Mouse (Mus musculus) CD4-positive naive resting alpha-beta T cell, adult 76 days (primary cell): Measurements from ENCODE around the gene Bpnt1. TPM values are rescaled to one million over a fixed set of nuclear protein-coding genes. Genes with fewer than 3 reads are reported as not detected.

ENCODE experiments used
- total RNA-seq: library from RNA; stranded (reverse); gene quantifications from one replicate; pipeline ENCODE4 v1.2.4, GENCODE M21; 2023

Gene Bpnt1
- total RNA-seq, result 17.9 TPM

DNA sequence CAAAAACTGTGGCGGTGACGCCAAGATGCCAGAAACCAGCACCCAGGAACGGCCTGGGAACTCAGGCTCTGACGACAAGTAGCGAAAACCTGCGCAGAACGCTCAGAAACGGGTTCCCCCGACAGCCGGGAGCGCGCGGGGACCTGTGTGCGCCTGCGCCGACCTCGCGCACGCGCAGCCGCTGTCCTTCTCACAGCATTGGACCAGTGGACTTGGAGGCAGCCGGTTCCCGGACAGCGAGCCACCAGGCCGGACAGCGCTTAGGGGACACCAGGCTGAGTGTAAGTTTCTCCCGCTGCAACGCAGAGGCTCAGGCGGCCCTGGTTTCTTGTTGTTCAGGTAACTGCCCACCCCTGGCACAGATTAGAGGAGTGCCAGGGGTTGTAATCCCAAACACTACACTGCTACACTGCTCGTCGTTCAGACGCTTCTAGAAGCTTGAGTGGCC, at the start of gene Bpnt1:
Gene Bpnt1, plus strand, starts transcription at position 167 of the 448 bp plus-strand sequence.

DNA sequence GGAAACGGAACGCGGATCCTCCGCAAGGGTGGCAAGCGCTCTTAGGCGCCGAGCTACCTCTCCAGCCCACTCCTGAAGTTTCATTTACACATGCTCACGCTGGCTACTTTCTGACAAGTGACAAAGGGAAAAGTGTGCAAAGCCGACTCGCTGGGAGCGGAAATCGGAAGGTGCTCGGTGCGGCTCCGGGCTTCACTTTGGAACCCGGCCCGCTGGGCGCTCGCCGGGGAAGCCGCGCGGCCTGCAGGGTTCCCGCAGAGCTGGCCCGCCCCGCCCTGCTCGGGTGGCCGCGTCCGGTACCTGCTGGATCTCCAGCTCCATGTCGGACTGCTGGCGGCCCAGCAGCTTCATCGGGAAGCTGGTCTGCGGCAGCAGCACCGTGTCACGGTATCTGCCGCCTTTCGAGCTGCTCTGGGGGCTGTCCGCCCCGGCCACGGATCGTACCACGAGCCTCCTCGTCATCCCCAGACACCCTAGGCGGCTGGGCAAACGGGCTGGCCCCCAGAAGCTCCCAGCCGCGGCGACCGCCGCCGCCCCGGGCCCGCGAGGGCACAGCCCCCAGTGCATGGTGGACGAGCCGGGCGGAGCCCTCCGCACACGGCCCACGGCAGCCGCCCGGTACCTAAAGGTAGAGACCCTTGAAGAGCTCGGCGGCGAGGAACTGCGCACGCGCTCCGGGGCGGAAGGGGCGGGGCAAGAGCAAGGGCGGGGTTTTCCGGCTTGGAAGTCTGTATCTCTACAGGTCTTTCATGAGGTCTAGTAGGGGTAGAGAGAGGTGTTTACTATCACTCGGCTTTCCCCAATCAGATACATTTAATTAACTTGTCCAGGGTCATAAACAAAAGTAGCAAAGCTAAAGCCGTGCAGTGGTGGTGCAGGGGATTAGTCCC, 3.0 kb upstream of the Bpnt1 start, which contains the start of gene Iars2:
Gene Iars2, minus strand, starts transcription at position 676 of the 890 bp plus-strand sequence.

DNA sequence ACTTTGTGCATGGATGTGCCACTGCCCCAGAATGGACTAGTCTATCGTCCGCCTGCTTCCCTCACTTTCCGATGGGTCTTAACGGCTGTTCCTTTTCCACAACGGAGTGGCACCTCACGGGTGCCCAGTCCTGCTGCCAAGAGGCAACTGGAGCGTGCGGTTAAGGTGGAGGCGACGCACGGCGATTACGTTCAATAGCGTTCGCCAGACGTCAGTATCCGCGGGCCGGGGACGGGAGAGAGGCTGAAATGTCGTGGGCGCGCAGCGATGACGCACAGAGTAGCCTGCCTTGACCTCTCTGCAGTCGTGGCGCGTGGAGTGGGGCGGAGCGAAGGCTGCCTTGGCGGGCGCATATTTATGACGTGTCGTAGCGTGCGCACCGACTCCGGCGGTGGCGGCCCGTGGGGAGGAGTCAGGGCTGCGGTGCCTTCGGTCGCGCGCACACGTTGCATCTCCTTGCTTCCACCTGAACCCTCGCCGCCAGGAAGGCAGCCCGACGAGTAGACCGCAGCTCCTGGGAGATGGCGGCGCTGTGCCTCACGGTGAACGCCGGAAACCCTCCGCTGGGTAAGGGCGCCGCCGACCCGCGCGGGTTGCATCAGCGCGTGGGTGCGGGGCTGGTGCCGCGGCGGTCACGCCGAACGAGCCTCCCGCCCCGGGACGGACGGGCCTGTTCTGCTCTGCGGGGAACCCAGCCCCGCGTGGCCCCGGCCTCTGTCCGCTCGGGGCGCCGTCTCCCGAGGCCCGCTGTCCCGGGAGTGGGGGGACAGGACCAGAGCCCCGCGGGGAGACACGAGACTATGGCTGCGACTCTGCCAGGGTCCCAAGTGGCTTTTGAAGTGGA, 30.9 kb downstream of the Bpnt1 start, which contains the start of gene Eprs:
Gene Eprs, plus strand, starts transcription at position 368 of the 844 bp plus-strand sequence.

Other genes starting within 250 kb of the Bpnt1 start
- 51.1 TPM for gene Rab3gap2, start 128.0 kb upstream of the Bpnt1 start, total RNA-seq
- 32.6 TPM for gene Iars2, start 2.8 kb upstream of the Bpnt1 start, total RNA-seq
- gene Eprs, start 30.9 kb downstream of the Bpnt1 start, total RNA-seq, result 120 TPM
- not detected for gene Slc30a10, start 122.7 kb downstream of the Bpnt1 start, total RNA-seq